Mouse (Mus musculus) G1E (cell line): ENCODE results near the gene Ntm. TPM values are rescaled to one million over a fixed set of nuclear protein-coding genes. Genes with fewer than 3 reads are reported as not detected.

Experiments
- ATAC-seq: 2 replicates; pipeline ENCODE4 v1.8.0; 2016; ENCODE audit warnings: mild to moderate bottlenecking; ENCODE audit not compliant: insufficient number of reproducible peaks, poor library complexity, low FRiP score, severe bottlenecking; ENCODE audit errors: extremely low read depth
- DNase-seq: peaks from one replicate; pipeline ENCODE4 v3.0.0; 2012; ENCODE audit warnings: low spot score
- H3K27me3 ChIP-seq: 2 replicates; pipeline ENCODE4 v1.6.1; 2012; ENCODE audit warnings: mild to moderate bottlenecking, low read length, inconsistent platforms; ENCODE audit not compliant: insufficient read depth
- H3K36me3 ChIP-seq: replicated peaks from 2 replicates; pipeline ENCODE3; 2012; ENCODE audit warnings: mild to moderate bottlenecking, inconsistent platforms
- H3K4me1 ChIP-seq: 2 replicates; pipeline ENCODE4 v1.6.1; 2012; ENCODE audit warnings: low read depth, low read length, inconsistent platforms, mixed read lengths; ENCODE audit not compliant: insufficient read depth
- H3K4me3 ChIP-seq: 2 replicates; pipeline ENCODE4 v1.5.1; 2012; ENCODE audit warnings: low read depth, mild to moderate bottlenecking, inconsistent platforms, low read length, moderate library complexity, mixed read lengths
- H3K9me3 ChIP-seq: replicated peaks from 2 replicates; pipeline ENCODE4 v1.6.1; 2012; ENCODE audit warnings: inconsistent platforms
- CTCF ChIP-seq: IDR thresholded peaks from 2 replicates; pipeline ENCODE4 v1.5.1; 2012; ENCODE audit warnings: low read depth, low read length, inconsistent platforms, mixed read lengths
- GATA1 ChIP-seq: IDR thresholded peaks from 2 replicates; pipeline ENCODE4 v1.6.1; 2012; ENCODE audit warnings: borderline replicate concordance, low read length, inconsistent platforms, mixed read lengths
- GATA2 ChIP-seq: IDR thresholded peaks from 2 replicates; pipeline ENCODE4 v1.6.1; 2012; ENCODE audit warnings: low read depth, low read length, inconsistent platforms, borderline replicate concordance
- POLR2AphosphoS5 ChIP-seq: IDR thresholded peaks from 2 replicates; pipeline ENCODE4 v1.6.1; 2012; ENCODE audit warnings: low read depth, low read length, inconsistent platforms; ENCODE audit not compliant: insufficient replicate concordance
- TAL1 ChIP-seq: conservative IDR thresholded peaks from 2 replicates; pipeline ENCODE4 v1.6.1; 2012; ENCODE audit warnings: low read depth, low read length, inconsistent platforms, mixed read lengths
- polyA plus RNA-seq: library from polyadenylated mRNA; stranded (reverse); fragments of >175 nt; gene quantifications from 2 replicates; pipeline ENCODE4 v1.2.3, GENCODE M21; 2012
- total RNA-seq, 2 experiments: library from RNA; stranded (forward) in 1 of 2; stranded (reverse) in 1 of 2; fragments of 200-1000 nt in 1 of 2; fragments of >200 nt in 1 of 2; fragmentation: Nextera tagmentation in 1 of 2; gene quantifications; 2 replicates each; pipeline ENCODE4 v1.2.3; 2014 to 2017

Ntm gene
- total and polyA plus RNA-seq, 3 experiments, result 0.11 TPM; not detected in 2

DNA sequence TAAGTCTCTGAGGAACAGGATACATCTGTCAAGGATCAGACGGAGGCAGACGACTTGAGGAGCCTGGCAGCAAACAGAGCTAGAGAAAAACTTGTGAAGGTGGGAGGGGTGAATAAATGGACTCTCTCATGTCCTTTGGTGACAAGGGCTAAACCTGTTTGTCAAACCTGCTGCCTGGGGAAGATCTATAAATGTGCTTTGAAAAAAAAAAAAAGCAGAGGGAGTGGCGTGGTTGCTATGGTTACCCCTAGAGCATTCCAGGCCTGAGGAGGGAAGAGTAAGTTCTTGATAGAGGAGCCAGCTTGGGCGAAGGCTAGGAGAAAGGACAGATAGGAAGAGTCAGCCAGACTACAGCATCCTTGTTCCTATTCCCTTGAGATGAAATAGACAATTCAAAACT, 926.9 kb downstream of the Ntm start:
- TF ChIP-seq GATA2, result no peak
- no peak for TF ChIP-seq GATA1
- no peak for TF ChIP-seq TAL1
- TF ChIP-seq POLR2AphosphoS5, result no peak
- TF ChIP-seq CTCF, result no peak
- no peaks in the 10 kb centered on the region for H3K4me1 ChIP-seq
- DNase-seq, result no peak
- no peaks in the 10 kb centered on the region for H3K27me3 ChIP-seq
- H3K36me3 ChIP-seq, result no peaks in the 10 kb centered on the region
- H3K9me3 ChIP-seq, result peaks cover 11% of the 10 kb centered on the region
- no peak overlapping the region for H3K4me3 ChIP-seq
- no peak for ATAC-seq

DNA sequence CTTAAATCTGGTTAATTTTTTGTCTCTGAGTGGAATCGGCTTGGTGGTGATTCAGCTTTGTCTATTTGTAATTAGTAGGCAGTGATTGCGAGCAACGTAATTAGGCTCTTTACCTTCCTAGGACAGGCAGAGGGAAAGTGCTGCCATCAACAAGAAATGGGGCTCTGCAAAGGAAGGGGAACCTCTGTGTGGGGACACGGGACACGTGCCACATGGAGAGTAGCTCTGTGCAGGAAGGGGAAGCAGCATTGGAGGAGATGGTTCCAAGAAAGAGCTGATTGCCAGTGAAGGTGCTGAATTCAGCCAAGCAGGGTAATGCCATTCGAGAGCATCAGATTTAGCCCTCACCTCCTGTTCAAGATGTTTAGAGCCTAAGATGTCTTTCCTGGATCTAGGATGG, 936.5 kb downstream of the Ntm start:
- Histone ChIP-seq H3K36me3 (no peaks in the 10 kb centered on the region), H3K4me1 (no peaks in the 10 kb centered on the region), H3K4me3 (no peak overlapping the region), H3K27me3 (no peaks in the 10 kb centered on the region), H3K9me3 (0 out of 2 replicates have a peak, but pooled peaks cover 4% of the 10 kb centered on the region)
- DNase-seq, result no peak
- ATAC-seq, result no peak
- TF ChIP-seq GATA1 (no peak), POLR2AphosphoS5 (no peak), GATA2 (no peak), CTCF (no peak), TAL1 (no peak)

DNA sequence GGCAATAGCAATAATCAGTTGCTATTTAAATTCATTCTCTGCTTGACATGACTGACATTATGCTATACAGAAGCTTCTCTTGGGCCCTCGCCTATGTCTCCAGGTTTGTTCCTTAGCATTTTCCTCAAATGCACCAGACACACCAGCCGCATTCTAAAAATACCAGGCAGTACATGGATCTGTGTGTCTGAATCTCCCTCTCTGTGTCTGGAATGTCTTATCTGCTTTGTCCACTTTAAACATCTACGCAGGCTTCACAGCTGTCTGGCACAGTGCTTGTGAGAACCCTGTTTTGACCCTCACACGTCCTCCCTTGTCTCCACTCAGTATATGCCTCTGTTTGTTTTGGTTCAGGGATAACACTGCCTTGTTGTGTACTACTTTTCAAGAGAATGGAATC, 937.3 kb downstream of the Ntm start:
- no peaks in the 10 kb centered on the region for H3K27me3 ChIP-seq

GRCm38 (mm10) chr9:29025104-29025503, 937.8 kb downstream of the Ntm start:
- H3K36me3 ChIP-seq, result no peaks in the 10 kb centered on the region
- TF ChIP-seq CTCF (no peak), TAL1 (no peak), POLR2AphosphoS5 (no peak), GATA1 (no peak), GATA2 (no peak)
- no peaks in the 10 kb centered on the region for H3K27me3 ChIP-seq
- H3K4me3 ChIP-seq, result no peak overlapping the region
- 0 out of 2 replicates have a peak, but pooled peaks cover 7% of the 10 kb centered on the region for H3K9me3 ChIP-seq
- DNase-seq (no peak), ATAC-seq (no peak)
- no peaks in the 10 kb centered on the region for H3K4me1 ChIP-seq

More for the DNA sequence above, 937.3 kb downstream of the Ntm start:
- Histone ChIP-seq H3K9me3 (0 out of 2 replicates have a peak, but pooled peaks cover 6% of the 10 kb centered on the region), H3K4me1 (no peaks in the 10 kb centered on the region), H3K4me3 (no peak overlapping the region), H3K36me3 (no peaks in the 10 kb centered on the region)
- no peak for DNase-seq
- no peak for ATAC-seq
- TF ChIP-seq GATA1 (no peak), POLR2AphosphoS5 (no peak), TAL1 (no peak), CTCF (no peak), GATA2 (no peak)

DNA sequence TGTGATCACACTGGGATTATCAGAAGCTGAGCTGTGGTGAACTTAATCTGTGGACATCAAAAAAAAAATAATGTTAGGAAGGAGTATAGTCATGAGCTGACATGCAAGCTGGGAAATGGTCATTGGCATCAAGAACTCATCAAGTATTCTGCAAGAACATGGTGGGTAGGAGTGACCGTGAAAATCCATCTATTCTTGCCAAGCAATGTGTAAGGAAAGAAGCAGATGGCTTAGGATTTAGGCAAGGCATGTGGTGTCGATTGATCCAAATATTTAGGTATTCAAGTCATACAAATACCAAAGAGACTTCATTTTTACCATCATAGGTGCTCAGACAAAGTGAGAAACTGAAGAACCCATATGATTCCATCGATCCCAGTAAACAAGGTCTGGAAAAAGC, 946.1 kb downstream of the Ntm start:
- no peaks in the 10 kb centered on the region for H3K36me3 ChIP-seq
- ATAC-seq, result no peak
- peaks cover 6% of the 10 kb centered on the region for H3K9me3 ChIP-seq
- no peak overlapping the region for H3K4me3 ChIP-seq
- H3K27me3 ChIP-seq, result no peaks in the 10 kb centered on the region
- no peaks in the 10 kb centered on the region for H3K4me1 ChIP-seq
- TF ChIP-seq GATA2, result no peak
- TF ChIP-seq TAL1, result no peak
- TF ChIP-seq POLR2AphosphoS5, result no peak
- TF ChIP-seq CTCF, result no peak
- no peak for TF ChIP-seq GATA1
- DNase-seq, result no peak

- Histone ChIP-seq H3K36me3 (no peaks in the 10 kb centered on the region), H3K4me1 (no peaks in the 10 kb centered on the region), H3K4me3 (no peak overlapping the region), H3K27me3 (no peaks in the 10 kb centered on the region), H3K9me3 (peaks cover 10% of the 10 kb centered on the region)
- ATAC-seq (no peak), DNase-seq (no peak)
- no peak for TF ChIP-seq TAL1
- no peak for TF ChIP-seq POLR2AphosphoS5
- no peak for TF ChIP-seq GATA2
- no peak for TF ChIP-seq CTCF
- TF ChIP-seq GATA1, result no peak
Observed at GRCm38 (mm10) chr9:29013881-29014280, 949.1 kb downstream of the Ntm start.

DNA sequence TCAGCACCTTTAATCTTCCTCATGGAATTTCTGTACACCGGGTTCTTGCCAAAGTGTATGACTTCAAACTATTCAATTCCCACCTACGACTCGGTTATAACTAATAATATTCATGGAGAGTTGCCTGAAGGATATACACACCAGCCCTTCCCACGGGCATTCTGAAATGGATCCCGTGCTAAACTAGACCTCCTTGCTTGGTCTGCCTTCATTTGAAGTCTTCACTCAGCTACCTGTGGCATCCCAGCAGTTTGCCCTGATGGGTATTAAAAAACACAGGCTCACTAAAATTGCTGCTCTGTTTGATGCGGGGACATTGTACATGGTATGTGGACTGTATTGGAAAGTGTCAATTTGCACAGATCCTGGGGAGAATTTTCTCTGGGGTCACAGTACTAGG, 950.4 kb downstream of the Ntm start:
- H3K4me1 ChIP-seq, result no peaks in the 10 kb centered on the region
- no peaks in the 10 kb centered on the region for H3K36me3 ChIP-seq
- DNase-seq, result no peak
- H3K27me3 ChIP-seq, result no peaks in the 10 kb centered on the region
- TF ChIP-seq POLR2AphosphoS5 (no peak), TAL1 (no peak), GATA2 (no peak), CTCF (no peak)
- H3K9me3 ChIP-seq, result peaks cover 14% of the 10 kb centered on the region
- no peak overlapping the region for H3K4me3 ChIP-seq
- no peak for ATAC-seq
